Mouse (Mus musculus) brain, embryonic 14.5 days (tissue): Measurements from ENCODE around the gene Magea5. TPM values are rescaled to one million over a fixed set of nuclear protein-coding genes. Genes with fewer than 3 reads are reported as not detected.
A peak's percentile ranks its signal among the peaks of the same experiment; 100 is the strongest.
"Not testable (repeated sequence)": the region's sequence is repeated elsewhere in the genome, so short reads cannot be mapped to it uniquely, and the experiment has no call there.

Experiments
- DNase-seq: peaks from one replicate; pipeline ENCODE4 v3.0.0-alpha.2; 2011; ENCODE audit warnings: low read depth
- CTCF ChIP-seq: fragments of 200-500 bp; IDR thresholded peaks from 2 replicates; pipeline ENCODE4 v1.5.1; 2012; ENCODE audit warnings: inconsistent platforms, mild to moderate bottlenecking, moderate library complexity, borderline replicate concordance; ENCODE audit not compliant: insufficient read depth, insufficient read length; ENCODE audit errors: extremely low read depth
- POLR2A ChIP-seq: fragments of 200-500 bp; IDR thresholded peaks from 2 replicates; pipeline ENCODE4 v1.6.1; 2012; ENCODE audit warnings: mild to moderate bottlenecking, inconsistent platforms, borderline replicate concordance; ENCODE audit not compliant: poor library complexity, insufficient read depth, insufficient read length, severe bottlenecking; ENCODE audit errors: extremely low read depth
- polyA plus RNA-seq: library from polyadenylated mRNA; depleted of rRNA; stranded (reverse); fragments of >200 nt; gene quantifications from 2 replicates; pipeline ENCODE4 v1.2.3, GENCODE M21; 2012; rRNA removed

Gene Magea5
- polyA plus RNA-seq = not detected in 2 replicates

GRCm38 (mm10) chrX:155063045-155063444 is at the start of gene Magea5:
TSS of gene Magea5 (minus strand) at chrX:155063145.
- not testable (repeated sequence) for DNase-seq

DNA sequence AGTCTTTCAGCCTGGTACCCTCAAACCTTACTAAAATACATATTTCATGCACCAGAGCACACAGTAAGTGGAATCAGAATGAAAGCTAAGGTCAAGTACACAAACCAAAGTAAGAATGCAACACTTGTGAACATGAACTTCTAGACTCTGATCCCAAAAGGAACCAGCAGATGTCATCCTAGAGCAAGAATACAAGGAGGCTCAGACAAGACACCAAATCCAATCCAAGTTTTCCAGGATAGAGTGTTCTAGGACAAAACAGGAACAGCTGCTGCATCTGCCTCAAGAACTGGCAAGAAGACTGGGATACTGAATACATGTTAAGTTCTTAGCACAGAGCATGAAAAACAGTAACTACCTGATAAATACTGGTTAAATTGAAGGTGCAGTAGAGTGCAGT is 35.1 kb upstream of the Magea5 start:
- TF ChIP-seq POLR2A (no peak), CTCF (peak; percentile 14; the same call in 1 of the 2 replicates)
- DNase-seq = peak; percentile 11

DNA sequence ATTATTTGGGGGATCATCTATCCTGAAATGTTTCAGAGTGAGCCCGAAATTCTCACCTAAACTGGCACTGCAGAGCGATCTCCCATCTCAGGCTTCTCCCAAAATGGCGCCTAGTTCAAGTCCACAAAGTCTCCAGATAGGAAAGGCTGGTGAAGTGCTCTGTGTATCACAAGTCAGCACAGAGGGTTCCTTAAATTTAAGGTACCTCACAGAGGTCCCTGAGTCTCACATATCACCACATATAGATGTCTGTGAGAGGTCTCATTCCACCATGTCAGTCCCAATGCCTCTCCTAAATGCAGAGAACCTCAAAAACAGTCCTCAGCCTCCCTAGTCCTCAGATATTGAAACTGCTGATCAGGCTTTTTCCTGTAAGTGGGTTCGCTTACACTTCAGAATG is 30.6 kb upstream of the Magea5 start, which contains the start of gene Magea2:
TSS of gene Magea2 (minus strand) at position 101 of the 400 bp plus-strand sequence.
- not testable (repeated sequence) for DNase-seq

DNA sequence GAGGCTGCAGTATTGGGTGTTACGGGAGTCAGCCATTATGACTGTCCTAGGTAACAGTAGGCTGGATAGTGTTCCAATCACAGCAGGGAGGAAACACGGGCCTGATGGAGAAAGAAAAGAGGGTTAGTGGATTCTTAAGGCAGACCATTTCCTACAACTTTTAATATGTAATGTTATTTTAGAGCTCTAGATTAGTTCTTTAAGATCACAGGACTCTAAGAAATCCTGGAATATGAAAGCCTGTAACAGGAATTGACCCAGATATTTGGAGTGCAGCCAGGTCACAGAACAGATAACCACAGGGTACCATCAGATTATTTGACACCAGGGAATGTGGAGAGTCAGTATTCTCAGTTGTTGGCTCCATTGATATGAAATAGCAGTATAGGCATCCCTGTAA is 26.7 kb upstream of the Magea5 start, which contains the start of gene Magea1:
TSS of gene Magea1 (minus strand) at position 101 of the 400 bp plus-strand sequence.
- not testable (repeated sequence) for DNase-seq

Other genes starting within 250 kb of the Magea5 start
- gene Cldn34b1, start 172.9 kb downstream of the Magea5 start, polyA plus RNA-seq = not detected in 2 replicates
- not detected in 2 replicates for gene Magea6, start 127.2 kb downstream of the Magea5 start, polyA plus RNA-seq
- gene Magea3, start 113.6 kb downstream of the Magea5 start, polyA plus RNA-seq = not detected in 2 replicates
- gene Magea8, start 67.3 kb downstream of the Magea5 start, polyA plus RNA-seq = not detected in 2 replicates
- not detected in 2 replicates for gene Magea1, start 26.6 kb upstream of the Magea5 start, polyA plus RNA-seq
- not detected in 2 replicates for gene Magea2, start 30.5 kb upstream of the Magea5 start, polyA plus RNA-seq
- not detected in 2 replicates for gene Cldn34b2, start 65.3 kb upstream of the Magea5 start, polyA plus RNA-seq
- gene Sat1, start 153.3 kb upstream of the Magea5 start, polyA plus RNA-seq = 31.3 and 32.9 TPM in 2 replicates
- 17.6 and 21.1 TPM in 2 replicates for gene Acot9, start 199.3 kb upstream of the Magea5 start, polyA plus RNA-seq